Mouse (Mus musculus) telencephalon, adult 2 months (tissue): ENCODE data around the gene AI837181.
"Not testable (repeated sequence)": the region's sequence is repeated elsewhere in the genome, so short reads cannot be mapped to it uniquely, and the experiment has no call there.

Experiments used
- DNase-seq: peaks from one replicate; pipeline ENCODE4 v3.0.0-alpha.2; 2011; ENCODE audit warnings: low read depth, low spot score

AI837181 gene

DNA sequence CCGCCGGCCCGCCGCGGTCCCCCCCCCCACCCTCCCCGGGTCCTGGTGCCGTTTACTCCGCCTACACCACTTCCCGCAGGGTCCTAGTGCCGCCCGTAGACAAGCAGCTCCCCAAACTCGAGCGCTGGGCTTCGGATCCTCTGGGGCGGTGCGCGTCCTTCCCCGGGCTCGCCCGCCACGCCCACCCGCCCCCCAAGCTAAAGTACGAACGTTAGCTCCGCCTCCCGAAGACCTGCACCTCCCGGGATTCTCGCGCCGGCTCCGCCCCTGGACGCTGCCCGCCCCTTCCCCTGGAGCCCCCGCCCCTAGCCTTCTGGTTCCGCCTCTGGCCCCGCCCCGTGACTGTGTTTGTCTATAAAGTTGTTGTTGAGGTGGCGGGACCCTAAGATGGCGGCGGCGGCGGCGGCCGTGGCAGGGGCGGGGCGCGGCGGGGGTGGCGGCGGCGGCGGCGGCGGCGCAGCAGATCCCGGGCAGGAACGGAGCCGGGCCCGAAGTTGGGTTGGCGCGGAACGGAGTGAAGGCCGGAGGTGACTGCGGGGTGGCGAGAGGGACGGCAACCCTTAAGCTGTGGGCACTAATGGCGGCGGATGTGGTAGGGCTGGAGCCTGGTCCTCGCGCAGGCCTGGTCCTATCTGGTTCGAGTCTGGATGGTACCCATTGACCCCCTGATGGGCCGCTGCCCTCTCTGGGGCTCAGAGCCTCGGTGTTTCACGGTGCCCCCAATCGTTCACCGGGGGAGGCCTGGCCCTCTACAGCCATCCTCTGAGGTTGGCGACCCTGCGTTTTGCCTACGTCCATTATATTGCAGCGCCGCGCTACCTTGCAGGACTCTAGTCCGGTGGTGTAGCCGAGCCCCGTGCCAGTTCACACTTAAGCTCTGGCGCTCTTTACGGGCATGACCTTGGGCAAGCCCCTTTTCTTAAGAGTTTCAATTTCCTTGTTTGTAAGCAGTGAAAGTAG lies at the start of gene AI837181, which contains the start of gene Drap1:
TSS of gene AI837181 (plus strand) at position 363 of the 960 bp plus-strand sequence.
TSS of gene Drap1 (minus strand) at position 198 of the 960 bp plus-strand sequence.
- peak; percentile 97 for DNase-seq

DNA sequence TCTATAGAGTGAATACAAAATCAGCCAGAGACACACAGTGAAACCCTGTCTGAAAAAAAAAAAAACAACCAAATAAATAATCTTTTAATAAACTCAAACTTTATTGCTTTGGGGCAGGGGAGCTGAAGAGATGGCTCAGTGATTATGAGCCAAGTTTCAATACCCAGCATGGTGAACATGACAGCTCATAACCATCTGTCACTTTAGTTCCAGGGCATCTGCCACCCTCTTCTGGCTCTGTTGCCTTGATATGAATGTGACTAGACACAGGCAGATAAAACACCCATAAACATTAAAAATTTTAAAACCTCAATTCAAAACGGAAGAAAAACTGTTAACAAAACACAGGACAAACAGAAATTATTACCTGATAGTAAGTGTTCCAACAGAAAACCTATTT lies 47.5 kb upstream of the AI837181 start:
- DNase-seq = peak; percentile 17

DNA sequence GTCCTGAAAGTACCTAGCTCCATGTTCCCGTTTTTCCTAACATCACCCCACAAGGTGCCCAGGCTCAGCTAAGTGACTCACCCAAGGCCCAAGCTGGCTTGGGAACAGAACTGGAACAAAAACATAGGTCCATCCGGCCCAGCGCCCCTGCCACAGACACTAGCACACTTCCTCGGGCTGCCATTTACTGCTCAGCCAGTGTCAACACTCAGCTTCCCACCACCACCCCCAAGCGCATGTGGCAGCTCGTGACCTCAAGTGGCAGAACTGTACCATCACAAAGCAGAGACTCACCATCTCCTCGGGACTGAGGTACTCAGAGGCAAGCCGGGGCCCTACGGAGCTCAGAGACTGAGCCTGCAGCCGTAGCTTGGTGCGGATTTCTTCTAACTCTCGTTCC lies 41.6 kb upstream of the AI837181 start:
- no peak for DNase-seq

DNA sequence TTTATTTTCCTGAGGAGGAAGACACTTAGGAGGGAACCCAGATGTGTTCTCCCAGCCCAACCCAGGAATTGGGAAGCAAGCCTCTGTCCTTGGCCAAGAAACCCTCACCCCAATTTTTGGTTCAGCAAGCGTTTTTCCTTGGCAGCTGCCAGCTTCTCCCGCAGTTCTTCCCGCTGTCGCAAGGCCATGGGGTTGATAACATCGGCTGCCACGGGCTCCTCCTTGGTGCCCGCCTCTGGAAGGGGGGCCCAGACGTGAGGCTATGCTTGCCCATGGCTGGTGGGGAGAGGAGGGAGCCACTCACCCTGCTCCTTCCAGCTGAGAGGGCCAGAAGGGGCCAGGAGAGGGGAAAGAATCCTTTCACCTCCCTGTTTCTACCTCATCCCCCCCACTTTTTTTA lies 40.2 kb upstream of the AI837181 start:
- DNase-seq = no peak

DNA sequence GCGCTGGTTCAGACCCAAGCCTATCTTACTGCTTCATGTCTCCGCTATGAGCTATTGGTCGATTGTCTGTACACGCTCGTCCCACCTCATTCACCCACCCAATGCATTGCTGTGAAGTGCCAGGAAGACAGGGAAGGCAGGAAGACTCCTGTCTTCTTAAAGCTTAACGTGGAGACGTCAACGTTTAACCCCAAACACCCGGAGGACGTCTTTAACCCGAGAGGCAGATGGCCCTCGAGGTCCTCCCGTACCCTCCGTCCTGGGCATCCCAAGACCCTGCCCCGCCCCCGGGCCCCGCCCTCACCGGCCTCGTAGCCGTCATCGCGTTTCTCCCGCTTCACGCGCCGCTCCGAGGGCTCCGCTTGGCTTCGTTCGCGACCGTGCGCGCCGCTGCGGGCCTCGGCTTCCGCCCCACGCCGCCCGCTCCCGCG lies 36.9 kb upstream of the AI837181 start:
- no peak for DNase-seq

DNA sequence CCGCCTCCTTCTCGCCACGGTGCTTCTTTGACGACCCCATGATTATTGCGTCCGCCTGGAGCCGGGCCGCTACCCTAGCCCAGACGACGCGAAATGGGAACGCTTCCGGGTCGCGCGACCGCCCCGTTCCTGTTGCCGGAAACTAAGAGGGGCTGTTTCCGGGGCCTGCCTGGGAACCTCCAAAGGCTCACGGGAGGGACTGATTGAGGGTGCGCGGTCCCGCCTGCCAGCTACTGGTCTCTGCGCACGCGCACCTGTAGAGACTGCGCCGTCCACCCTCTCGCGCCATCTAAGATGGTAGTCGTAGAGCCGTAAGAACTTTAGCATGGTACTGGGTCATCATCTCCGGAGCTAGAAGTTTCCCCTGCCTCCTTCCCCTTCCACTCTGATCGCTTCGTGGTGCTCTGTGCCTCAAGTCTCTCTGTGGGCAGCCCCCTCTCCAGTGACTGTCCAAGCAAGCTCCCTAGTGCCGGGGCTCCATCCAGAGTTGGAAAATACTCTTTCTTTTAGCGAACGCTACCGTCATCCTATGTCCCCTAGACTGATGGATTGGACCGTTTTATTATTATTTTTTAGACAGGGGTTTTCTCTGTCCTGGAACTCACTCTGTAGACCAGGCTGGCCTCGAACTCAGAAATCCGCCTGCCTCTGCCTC lies 36.2 kb upstream of the AI837181 start, which contains the start of gene Sart1:
TSS of gene Sart1 (minus strand) at position 116 of the 655 bp plus-strand sequence.
- peak; percentile 96 for DNase-seq

DNA sequence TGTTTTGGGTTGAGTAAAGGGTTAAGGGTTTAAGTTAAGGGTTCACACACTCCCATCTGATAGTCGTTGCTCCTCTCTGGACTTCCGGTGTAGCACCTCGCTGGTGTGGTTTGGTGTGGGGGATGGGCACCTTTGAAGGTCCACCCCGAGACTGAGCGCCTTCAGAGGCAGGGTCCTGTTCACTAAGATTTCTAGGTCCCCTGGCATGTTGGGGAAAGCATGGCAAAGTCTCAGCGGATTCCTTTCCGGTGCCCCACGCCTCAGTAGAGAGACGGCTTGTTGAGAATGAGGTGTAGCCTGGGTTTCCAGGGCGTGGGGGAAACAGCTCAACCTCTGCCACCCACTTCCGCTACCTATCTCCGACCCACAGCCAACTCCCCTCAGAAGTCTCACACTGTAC lies 35.3 kb upstream of the AI837181 start:
- DNase-seq = no peak

DNA sequence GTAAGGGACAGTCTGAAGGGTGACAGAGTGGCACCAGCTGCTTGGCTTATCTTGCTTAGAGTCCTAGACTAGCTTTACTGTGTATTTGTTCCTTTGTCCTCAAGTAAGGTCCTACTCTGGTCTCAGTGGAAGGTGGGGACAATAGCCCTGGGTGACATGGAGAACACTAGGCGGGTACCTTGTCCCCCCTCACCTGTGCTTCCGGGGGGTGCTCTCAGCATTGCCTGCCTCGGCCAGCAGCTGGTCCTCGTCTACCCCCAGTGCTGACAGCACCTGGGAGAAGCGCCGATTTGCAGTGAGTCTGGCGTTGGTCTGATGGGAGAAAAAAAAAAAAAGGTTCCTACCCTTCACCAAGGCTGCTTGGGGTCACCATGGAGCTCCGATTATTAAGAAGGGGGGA lies 34.5 kb upstream of the AI837181 start:
- DNase-seq = no peak

DNA sequence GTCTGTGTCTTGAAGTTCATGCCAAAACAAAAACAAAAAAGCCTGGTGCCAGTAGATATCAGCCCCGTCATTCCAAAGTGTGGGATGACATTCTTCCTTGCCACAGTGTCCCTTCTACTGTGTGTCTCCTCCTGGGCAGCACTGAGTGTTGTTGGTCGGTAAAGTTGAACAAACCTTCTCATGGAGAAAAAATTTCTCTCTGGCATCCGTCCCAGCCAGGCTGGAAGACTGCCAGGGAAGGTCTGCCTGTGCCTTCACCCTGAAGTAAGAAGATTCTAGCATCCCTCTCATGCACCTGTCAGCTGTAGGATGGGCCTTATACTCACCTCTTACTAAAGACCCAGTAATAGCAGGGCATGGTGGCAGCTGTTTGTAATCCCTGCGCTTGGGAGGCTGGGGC lies 32.1 kb upstream of the AI837181 start:
- no peak for DNase-seq

DNA sequence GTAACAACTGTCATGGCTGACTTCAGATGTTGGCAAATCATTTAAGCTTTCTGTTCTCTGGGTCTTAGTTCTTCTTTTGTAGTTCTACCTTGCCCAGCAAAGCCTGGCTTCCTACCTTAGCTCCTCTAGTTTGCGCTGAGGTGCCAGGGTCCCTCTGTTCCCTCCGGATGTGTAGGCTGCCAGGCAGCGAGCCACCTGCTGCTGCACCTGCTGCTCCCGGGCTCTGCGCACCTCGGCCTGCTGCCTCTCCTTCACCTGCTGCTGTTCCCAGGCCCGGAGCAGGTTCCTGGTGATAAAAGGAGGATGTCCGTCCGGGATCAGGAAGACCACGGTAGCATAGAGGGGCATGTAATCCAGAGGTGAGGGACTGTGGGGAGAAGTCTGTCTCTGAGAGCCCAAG lies 30.8 kb upstream of the AI837181 start:
- DNase-seq = no peak

DNA sequence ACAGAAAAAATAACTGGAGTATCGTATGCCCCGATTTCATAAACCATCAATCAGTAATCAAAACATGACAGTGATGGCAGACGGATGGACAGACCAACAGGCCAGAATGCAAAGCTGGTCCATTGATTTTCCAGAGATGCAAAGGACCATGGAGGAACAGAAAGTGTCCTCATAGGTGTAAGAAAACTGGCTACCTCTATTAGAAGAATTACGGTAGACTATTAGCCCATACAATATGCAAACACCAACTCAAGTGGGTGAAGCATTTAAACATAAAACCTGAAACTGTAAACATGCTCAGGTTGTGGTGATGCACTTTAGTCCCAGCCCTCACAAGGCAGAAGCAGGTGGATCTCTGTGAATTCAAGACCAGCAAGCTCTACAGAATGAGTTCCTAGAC lies 29.6 kb upstream of the AI837181 start:
- no peak for DNase-seq

DNA sequence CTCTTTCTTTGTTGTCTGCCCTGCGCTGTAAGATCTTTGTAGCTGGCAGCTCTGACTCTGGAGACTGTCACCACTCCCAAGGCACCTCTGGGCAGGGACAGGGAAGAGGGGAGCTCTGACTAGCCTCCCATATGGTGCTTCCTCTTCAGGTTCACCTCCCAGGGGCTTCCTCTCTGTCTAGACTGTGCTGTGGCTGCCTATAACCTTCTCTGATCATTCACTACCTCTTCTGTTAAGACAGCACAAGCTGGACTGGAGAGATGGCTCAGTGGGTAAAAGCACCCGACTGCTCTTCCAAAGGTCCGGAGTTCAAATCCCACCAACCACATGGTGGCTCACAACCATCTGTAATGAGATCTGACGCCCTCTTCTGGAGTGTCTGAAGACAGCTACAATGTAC lies 23.9 kb upstream of the AI837181 start:
- DNase-seq = not testable (repeated sequence)

DNA sequence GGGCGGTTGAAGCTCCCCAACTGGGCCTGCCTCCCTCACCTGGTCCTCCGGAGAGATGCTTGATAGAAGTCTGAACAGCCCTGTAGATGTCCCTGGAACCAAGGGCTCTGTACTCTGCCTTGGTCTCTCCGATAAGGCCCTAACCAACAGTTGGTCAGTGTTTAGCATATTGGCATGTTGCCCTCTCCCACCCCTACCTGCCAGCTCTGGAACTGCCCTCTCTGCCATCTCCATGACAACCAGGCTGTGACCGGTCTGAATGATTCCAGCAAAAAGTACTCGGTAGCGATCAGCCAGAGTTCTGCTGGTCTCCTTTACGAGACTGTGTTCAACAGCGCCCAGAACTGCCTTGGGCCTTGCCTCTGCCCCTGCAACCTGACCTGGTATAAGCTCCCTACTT lies 22.7 kb upstream of the AI837181 start, which contains the start of gene Tsga10ip:
TSS of gene Tsga10ip (minus strand) at position 234 of the 400 bp plus-strand sequence.
- DNase-seq = no peak

DNA sequence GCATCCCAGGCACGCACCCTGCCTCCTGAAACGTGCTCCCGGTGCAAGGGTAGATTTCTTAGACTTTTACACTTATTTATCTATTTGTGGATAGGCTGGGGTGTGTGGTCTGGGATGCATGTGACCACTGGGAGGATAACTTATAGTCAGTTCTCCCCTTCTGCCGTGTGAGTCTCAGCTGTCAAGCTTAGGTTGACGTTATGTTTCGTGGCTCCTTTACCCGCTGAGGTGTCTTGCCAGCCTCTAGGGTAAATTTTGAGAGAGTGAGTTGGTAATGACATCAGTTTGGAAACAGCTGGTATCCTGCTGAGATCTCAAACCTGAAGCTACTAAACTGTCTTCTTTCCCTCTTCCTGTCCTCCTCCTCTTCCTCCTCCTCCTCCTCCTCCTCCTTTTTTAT lies 19.0 kb upstream of the AI837181 start:
- no peak for DNase-seq

DNA sequence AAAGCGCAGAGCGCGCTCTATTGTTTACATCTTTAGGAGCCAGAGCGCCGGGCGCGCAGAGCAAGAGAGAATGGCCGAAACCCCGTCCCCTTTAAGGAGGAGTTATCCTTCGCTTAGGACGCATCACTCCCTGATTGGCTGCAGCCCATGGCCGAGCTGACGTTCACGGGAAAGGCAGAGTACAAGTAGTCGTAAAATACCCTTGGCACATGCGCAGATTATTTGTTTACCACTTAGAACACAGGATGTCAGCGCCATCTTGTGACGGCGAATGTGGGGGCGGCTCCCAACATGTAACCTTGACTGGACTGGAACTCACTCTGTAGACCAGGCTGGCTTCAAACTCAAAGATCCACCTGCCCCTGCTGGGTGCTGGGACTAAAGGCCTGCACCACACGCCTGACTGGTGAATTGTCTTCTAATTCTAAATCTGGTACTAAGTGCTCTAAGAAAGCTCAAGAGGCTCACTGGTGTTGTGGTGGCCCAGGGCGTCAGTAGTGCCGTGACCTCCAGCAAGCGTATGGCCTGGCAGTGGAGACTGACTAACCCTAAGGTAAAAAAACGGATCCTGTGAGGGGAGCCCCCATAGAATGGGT lies 18.3 kb upstream of the AI837181 start:
- DNase-seq = not testable (repeated sequence)

DNA sequence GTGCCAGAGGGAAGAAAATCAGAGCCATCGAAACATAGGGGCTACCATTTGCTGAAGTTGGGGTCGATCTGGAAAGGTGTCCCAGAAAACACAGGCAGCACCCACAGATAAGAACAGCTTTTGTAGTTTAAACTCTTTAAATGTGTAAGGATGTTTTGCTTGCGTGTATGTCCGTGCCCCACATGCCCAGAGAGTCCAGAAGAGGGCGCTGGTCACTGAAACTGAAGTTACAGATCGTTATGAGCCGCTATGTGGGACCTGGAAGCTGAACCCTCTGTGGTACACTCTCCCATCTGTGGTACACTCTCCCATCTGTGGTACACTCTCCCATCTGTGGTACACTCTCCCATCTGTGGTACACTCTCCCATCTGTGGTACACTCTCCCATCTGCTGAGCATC lies 17.8 kb upstream of the AI837181 start:
- peak; percentile 80 for DNase-seq

DNA sequence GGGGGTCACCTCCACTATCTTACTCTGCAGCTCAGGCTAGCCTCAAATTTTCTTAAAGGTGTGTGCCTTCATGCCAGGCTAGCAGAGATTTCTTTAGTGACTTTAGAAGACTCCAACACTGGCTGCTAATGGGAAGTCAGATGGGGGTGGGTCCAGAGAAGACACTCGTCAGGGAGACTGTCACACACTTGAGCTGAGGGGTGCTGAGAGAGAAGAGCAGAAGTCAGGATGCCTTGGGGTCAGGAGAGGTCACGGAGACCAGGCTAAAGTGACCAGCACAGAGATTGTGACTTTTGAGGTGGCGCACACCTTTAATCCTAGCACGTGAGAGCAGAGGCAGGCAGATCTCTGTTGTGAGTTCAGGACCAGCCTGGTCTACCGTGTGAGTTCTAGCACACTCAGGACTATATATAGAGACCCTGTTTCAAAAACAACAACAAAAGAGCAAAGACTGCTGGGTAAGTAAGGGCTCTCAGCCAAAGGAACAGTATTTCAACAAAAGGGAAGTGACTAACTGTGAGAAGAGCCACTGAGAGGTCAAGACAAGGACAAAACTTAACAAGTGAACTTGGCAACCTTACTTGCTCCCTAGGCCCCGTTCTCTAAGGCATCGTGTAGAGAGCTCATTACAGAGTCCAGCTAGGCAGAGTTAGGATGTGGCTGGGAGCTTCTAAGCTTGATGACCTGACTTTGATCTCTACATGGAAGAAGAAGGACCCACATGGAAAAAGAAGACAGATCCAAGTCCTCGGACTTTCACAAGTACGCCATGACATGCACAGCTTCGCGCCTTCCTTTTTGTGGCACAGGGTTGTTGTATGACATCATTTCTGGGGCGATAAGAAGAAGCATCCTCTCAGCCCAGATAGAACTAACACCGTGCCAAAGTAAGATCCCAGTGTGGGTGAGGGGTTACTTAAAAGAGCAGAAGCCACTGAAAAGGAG lies 16.6 kb upstream of the AI837181 start:
- DNase-seq = no peak

DNA sequence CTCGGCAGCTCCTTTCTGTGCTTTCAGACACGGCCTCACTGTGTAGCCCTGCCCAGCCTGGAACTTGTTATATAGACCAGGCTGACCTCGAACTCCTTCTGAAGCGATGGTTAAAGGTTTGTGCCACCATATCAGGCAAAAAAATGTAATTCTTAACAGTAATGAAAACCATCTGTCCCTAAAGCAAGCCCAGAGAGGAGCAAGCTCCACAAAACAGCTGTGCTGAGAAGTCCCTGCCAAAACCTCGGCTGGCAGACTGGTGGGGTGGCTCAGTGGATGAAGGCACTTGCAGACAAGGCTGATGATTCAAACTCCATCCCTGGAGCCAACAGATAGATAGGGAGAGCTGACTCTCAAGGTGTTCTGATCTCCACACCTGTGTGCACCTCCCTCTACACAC lies 15.9 kb upstream of the AI837181 start:
- DNase-seq = no peak

DNA sequence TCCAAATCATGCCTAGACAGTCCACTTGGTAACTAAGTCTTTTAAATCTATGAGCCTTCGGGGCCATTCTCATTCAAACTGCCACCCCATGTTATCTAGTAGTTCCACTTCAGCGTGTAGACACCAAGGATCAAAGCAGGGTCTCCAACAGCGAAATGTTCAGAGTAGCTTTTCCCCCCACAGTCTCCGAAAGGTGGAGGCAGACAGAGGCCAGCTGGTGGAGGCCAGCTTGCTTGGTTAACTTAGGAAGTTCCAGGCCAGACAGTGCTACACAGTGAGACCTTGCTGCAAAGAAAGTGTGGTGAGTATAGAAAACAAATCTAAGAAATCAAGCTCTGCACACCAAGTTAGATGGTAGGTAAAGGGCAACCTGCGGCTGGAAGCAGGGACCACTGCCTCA lies 14.3 kb upstream of the AI837181 start:
- no peak for DNase-seq

DNA sequence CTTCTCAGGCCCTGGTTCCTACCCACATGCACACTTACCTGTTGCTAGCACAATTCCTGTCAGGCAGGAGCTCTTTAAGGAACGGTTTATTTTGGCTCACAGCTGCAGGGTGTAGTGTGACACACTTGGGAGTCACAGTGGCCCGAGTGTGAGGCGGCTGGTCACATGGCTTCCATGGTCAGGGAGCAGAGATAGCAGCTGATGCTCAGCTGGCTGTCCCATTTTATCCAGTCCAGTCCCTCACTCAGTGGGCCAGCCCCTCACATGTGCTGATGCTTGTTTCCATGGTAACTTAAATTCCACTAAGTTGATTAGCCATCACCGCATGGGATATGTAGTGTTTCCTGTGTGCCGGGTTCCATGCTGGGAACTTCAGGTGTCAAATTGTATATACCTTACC lies 13.0 kb upstream of the AI837181 start:
- DNase-seq = no peak

DNA sequence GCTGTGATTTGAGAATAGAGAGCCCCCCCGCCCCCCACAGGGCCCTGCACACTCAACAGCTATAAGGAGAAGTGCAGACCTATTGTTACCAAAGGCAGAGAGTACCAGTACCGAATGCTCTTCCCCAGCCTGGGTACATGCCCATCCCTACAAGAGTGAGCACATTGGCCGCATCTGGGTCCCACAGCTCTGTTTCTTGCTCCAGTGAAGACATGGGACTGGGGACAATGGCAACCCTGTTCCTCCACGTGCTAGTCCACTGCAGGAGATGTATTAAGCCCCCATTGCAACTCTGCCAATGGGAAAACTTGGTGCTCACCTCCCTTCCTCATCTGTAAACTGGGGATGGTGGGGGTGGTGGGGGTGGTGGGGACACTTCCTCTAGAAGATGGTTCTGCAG lies 11.1 kb upstream of the AI837181 start:
- DNase-seq = no peak
